Comparison of ENCODE assay signal across 23 mouse cellular contexts in genomic region chr9:95254162-95254561, GRCm38 (mm10).
DNase-seq lines count a peak whose midpoint lies in the region; ATAC-seq and TF ChIP-seq lines count a peak whose summit lies in the region.
"Had no signal": no experiment of that assay in that cellular context is flagged by ENCODE, and none has a peak within 500 bp of the region (broad histone marks: within the 10 kb centered on the region; RNA-seq: fewer than 3 reads in every experiment).

No protein-coding gene starts in this region.

- no peak overlapping the region for H3K9ac ChIP-seq in hindbrain, postnatal 0 days (replicated peaks; ENCODE audit: low read length)
- H3K9ac ChIP-seq: forebrain, embryonic 12.5 days; heart, embryonic 12.5 days; heart, embryonic 15.5 days; hindbrain, embryonic 12.5 days; hindbrain, embryonic 15.5 days had no signal

- no peaks in the 10 kb centered on the region for H3K4me1 ChIP-seq in hindbrain, postnatal 0 days (ENCODE audit: insufficient read depth, low read length)
- no peaks in the 10 kb centered on the region for H3K4me1 ChIP-seq in hindbrain, embryonic 10.5 days (replicated peaks)
- H3K4me1 ChIP-seq: forebrain, embryonic 12.5 days; hindbrain, embryonic 12.5 days; hindbrain, embryonic 15.5 days had no signal

- H3K4me2 ChIP-seq in hindbrain, postnatal 0 days (ENCODE audit: low read depth, low read length), result no peak overlapping the region
- H3K4me2 ChIP-seq: forebrain, embryonic 12.5 days; heart, embryonic 12.5 days; heart, embryonic 15.5 days; hindbrain, embryonic 12.5 days; hindbrain, embryonic 15.5 days had no signal

- H3K27ac ChIP-seq in hindbrain, postnatal 0 days, result no peak overlapping the region
- H3K27ac ChIP-seq in hindbrain, embryonic 10.5 days, result no peak overlapping the region
- H3K27ac ChIP-seq: forebrain, embryonic 12.5 days; heart, embryonic 15.5 days; hindbrain, embryonic 12.5 days; hindbrain, embryonic 15.5 days had no signal

- no peak overlapping the region for H3K4me3 ChIP-seq in hindbrain, postnatal 0 days (ENCODE audit: low read length)
- H3K4me3 ChIP-seq in hindbrain, embryonic 10.5 days, result no peak overlapping the region
- H3K4me3 ChIP-seq: forebrain, embryonic 12.5 days; heart, embryonic 12.5 days; heart, embryonic 15.5 days; hindbrain, embryonic 12.5 days; hindbrain, embryonic 15.5 days had no signal

- ATAC-seq in hindbrain, postnatal 0 days, result 0 out of 2 replicates have a peak, but pooled peaks have one; percentile 35
- ATAC-seq: intestine, postnatal 0 days had no signal

- WGBS in hindbrain, postnatal 0 days, result 77% methylated on average over 4 of the region's 4 CpGs
- WGBS in hindbrain, embryonic 10.5 days, result 92% methylated on average over 4 of the region's 4 CpGs

- H3K36me3 ChIP-seq in hindbrain, postnatal 0 days (ENCODE audit: insufficient read depth, low read length), result no peaks in the 10 kb centered on the region
- no peaks in the 10 kb centered on the region for H3K36me3 ChIP-seq in hindbrain, embryonic 10.5 days
- H3K36me3 ChIP-seq: forebrain, embryonic 12.5 days; heart, embryonic 12.5 days; heart, embryonic 15.5 days; hindbrain, embryonic 12.5 days; hindbrain, embryonic 15.5 days had no signal

- intact Hi-C loops in heart, postnatal 14 days (cut with DNase I), result no loop called here

- DNase-seq in hindbrain, postnatal 0 days (ENCODE audit: low spot score), result peak; percentile 23
- no peak for DNase-seq in hindbrain, embryonic 10.5 days (ENCODE audit: low spot score)
- DNase-seq in CD4-positive, CD25-positive, alpha-beta regulatory T cell, adult 2 months (ENCODE audit: low read depth, low spot score), result peak; percentile 5
- peak; percentile 8 for DNase-seq in brain, adult 2 months (ENCODE audit: low read depth, low spot score)
- DNase-seq in induced T-regulatory cell, adult 2 months (ENCODE audit: low read depth), result peak; percentile 18
- DNase-seq in liver, result no peak
- no peak for DNase-seq in left cerebral cortex, adult 8-10 months (ENCODE audit: low spot score in 2 of 2)
- DNase-seq in heart, postnatal 14 days, result no peak
- DNase-seq: adrenal gland, adult 2 months; adrenal gland, postnatal 14 days; cerebellum, adult 11-12 months; cerebellum, adult 8-10 months; cerebellum, postnatal 36 days; gastrocnemius, postnatal 25 days; heart, adult 18-20 months; heart, postnatal 10 days; heart, postnatal 4 days had no signal

- TF ChIP-seq CTCF in hindbrain, postnatal 0 days (IDR thresholded peaks at IDR 0.05; ENCODE audit: low read depth), result no peak

- H3K9me3 ChIP-seq in hindbrain, postnatal 0 days (ENCODE audit: low read length), result no peaks in the 10 kb centered on the region
- H3K9me3 ChIP-seq in hindbrain, embryonic 10.5 days, result no peaks in the 10 kb centered on the region
- H3K9me3 ChIP-seq: forebrain, embryonic 12.5 days; heart, embryonic 12.5 days; heart, embryonic 15.5 days; hindbrain, embryonic 12.5 days; hindbrain, embryonic 15.5 days had no signal

- H3K27me3 ChIP-seq in hindbrain, postnatal 0 days (ENCODE audit: insufficient read depth, low read length), result no peaks in the 10 kb centered on the region
- no peaks in the 10 kb centered on the region for H3K27me3 ChIP-seq in hindbrain, embryonic 10.5 days (ENCODE audit: insufficient read depth, poor library complexity, severe bottlenecking)
- H3K27me3 ChIP-seq: forebrain, embryonic 12.5 days; heart, embryonic 12.5 days; heart, embryonic 15.5 days; hindbrain, embryonic 12.5 days; hindbrain, embryonic 15.5 days had no signal

Comparison
In these comparisons a context has a peak if more than half of its experiments do, and no peak if none do; other contexts are left out.
1. DNase-seq: peak in hindbrain, postnatal 0 days (single experiment), CD4-positive, CD25-positive, alpha-beta regulatory T cell, adult 2 months (single experiment), brain, adult 2 months (single experiment) and induced T-regulatory cell, adult 2 months (single experiment); none in hindbrain, embryonic 10.5 days (single experiment), liver (single experiment), left cerebral cortex, adult 8-10 months (0 of 2) and heart, postnatal 14 days (0 of 2).